Mouse (Mus musculus): ENCODE data around the gene Raver2.
"Not testable (repeated sequence)": the region's sequence is repeated elsewhere in the genome, so short reads cannot be mapped to it uniquely, and the experiment has no call there.

Gene Raver2

GRCm38 (mm10) chr4:101068786-101069153 lies at the start of gene Raver2:
TSS of gene Raver2 (plus strand) at chr4:101068983.
- DNase-seq (ENCODE audit: low spot score in 2 of 2) = peak; percentile 19 to 28

- DNase-seq (ENCODE audit: low spot score in 2 of 2) = no peak
These were observed 48.2 kb upstream of the Raver2 start, which contains the start of gene Gm10577 for GRCm38 (mm10) chr4:101020596-101020995. TSS of gene Gm10577 (minus strand) at chr4:101020696.

DNA sequence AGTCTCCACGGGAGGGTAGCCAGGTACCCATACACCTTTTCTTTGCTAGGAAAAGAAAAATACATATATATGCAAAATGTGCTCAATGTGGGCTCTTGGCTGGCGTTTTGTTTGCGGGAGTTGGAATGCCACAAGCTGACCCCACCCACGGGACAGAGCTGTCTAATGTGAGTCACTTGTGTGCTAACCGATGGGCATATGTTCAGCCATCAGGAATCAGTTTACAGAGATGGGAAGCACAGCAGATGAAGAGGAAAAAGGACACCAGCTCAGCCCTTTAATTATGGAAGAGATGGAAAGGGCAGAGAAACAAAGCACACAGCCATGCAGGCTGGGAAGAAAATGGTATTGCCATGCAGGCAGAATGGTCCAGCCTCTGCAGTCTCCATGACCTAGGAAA lies 42.2 kb upstream of the Raver2 start:
- peak in 1 of 2 experiments; percentile 36 for DNase-seq (ENCODE audit: low spot score in 2 of 2)

DNA sequence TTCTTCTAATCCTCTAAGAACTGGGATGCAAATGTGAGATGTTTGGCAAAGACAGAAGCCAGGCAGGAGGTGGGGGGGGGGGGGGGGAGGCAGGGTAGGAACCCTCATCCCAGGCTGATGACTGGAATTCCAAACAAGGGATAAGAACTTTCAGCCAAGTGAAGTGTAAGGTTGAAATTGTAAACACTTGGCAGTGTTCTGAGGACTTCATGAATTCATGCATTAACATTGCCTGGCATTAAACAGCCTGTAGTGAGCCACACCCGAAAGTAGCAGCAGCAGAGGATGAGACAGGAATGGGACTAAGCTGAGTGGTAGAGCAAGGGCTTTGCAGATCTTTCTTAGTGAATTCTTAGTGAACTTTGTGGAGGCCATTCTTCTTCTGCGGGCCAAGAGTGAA lies 41.8 kb upstream of the Raver2 start:
- DNase-seq (ENCODE audit: low spot score in 2 of 2) = peak in 1 of 2 experiments; percentile 18

GRCm38 (mm10) chr4:101027852-101028411 lies 40.9 kb upstream of the Raver2 start:
- DNase-seq (ENCODE audit: low spot score in 2 of 2) = no peak

- no peak for DNase-seq (ENCODE audit: low spot score in 2 of 2)
These were observed 35.7 kb upstream of the Raver2 start for GRCm38 (mm10) chr4:101033047-101033446.

DNA sequence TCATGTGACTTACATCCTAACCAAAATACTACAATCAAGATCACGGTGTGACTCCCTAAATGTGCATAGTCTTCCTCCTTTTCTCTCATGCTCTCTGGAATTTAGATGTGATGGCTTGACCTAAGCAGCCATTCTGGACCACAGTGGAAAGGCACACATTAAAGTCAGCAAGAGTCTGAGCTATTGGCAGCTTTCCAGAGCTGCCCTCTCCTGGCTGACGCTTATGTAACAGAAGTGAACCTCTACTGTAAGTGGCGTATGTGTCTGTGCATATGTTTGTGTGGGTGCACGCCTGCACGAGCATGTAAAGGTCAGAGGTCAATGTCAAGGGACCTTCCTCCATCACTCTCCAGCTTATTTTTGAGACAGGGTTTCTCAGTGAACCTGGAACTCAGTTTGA lies 33.7 kb upstream of the Raver2 start:
- DNase-seq (ENCODE audit: low spot score in 2 of 2) = no peak

DNA sequence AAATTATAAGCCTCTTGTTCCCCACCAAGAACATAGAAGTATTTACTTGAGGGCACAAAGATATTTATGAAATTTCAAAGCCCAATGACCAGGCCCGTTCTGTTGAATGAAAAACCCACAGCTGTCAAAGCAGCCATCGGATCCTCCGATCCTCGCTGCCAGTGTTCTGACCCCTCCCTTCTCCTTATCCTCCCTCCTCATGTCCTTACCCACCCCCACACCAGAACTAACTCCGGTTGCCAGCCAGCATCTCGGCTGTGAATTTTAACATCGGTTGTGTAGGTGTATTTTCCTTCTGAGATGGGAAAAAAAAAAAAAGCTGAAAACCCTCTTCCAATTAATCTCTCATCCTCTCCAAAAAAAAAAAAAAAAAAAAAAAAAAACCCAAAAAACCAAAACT lies 31.6 kb upstream of the Raver2 start:
- peak; percentile 40 to 66 for DNase-seq (ENCODE audit: low spot score in 2 of 2)

DNA sequence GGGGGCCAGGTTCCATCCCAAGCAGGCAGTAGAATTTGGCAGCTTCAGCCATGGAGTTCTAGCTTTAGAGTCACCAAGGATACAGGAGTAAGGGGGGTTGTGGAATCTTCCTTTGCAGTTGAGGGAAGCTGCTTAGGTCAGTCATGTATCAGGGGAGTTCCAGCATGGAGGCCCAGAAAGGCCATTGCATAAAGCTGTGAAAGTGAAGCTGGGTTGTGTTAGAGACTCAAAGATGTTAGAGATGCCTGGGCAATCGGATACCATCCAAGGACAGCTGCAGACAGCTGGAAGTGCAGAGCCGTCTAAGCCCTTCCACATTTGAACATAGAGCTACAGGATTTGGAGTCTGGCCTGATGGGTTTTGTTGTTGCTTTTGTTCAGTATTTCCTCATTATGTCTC lies 25.1 kb upstream of the Raver2 start:
- no peak for DNase-seq (ENCODE audit: low spot score in 2 of 2)

GRCm38 (mm10) chr4:101044149-101044548 lies 24.6 kb upstream of the Raver2 start:
- DNase-seq (ENCODE audit: low spot score in 2 of 2) = no peak

GRCm38 (mm10) chr4:101046576-101046975 lies 22.2 kb upstream of the Raver2 start:
- no peak for DNase-seq (ENCODE audit: low spot score in 2 of 2)

DNA sequence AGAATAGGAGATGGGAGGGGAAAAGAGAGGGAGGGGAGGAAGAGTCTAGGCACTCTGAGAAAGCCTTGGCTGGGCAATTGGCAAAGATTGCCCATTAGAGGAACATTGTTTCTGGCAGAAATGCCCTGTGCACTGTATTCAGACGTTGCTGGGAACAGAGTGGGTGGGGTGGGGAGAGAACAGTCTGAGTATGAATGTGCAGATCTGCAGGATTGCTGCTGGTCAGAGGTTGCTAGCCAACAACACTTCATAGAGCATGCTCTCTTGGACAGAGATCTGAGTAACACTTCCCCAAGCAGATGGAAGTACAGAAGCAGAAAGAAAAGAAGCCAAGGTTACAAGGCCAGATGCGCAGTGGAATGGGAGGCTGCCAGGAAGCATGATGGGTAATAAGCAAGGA lies 6.6 kb upstream of the Raver2 start:
- no peak for DNase-seq (ENCODE audit: low spot score in 2 of 2)

GRCm38 (mm10) chr4:101066401-101066800 lies 2.4 kb upstream of the Raver2 start:
- no peak for DNase-seq (ENCODE audit: low spot score in 2 of 2)

DNA sequence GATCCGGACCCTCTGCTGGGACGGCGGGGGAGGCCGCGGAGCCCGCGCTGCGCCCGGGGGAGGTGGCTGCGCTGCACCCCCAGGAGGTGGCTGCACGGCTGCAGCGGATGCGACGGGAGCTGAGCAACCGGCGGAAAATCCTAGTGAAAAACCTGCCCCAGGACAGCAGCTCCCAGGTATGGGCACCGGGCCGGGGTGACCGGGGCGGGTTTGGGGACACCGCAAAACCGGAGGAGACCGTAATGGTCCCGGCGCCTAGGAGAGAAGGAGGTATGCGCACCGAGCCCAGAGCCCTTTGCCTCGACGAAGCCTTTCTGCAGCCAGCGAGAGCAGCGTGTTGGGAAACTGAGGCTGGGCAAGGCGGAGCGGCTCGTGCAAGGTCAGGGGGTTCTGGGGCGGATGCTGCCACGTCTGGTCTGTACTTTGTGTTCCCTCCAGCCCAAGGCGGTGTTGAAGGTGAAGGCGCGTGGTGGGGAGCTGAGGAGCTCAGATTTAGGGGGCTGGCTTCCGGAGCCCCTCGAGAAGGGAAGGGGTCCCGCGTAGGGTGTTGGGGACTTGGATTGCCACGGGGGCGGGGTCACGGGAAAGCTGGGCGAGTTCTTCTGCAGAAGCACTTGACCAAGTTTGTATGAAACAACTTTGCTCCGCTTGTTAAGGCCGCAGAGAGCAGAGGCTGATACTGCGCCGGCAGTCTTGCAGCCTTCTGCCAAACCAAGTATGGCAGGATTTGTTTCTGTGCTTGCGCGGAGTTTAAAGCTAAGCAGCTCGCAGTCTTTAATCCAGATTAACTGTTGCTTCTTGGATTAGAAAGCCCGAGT lies 580 bp downstream of the Raver2 start:
- peak in 1 of 2 experiments; percentile 8 for DNase-seq (ENCODE audit: low spot score in 2 of 2)

DNA sequence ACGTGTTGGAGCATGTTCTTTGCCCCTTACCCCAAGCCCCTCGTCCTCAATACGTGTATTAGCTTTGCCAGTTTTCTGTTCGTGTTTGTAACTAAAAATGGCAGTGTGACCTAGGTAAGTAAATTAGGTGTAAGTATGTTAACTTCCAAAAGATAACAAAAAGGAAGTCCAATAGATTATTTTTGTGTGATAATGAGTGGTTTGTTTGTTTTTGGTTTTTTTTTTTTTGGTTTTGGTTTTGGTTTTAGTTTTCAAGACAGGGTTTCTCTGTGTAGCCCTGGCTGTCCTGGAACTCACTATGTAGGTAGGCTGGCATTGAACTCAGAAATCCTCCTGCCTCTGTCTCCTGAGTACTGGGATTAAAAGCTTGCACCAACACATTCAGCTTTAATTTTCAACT lies 2.8 kb downstream of the Raver2 start:
- DNase-seq (ENCODE audit: low spot score in 2 of 2) = no peak

GRCm38 (mm10) chr4:101076425-101076824 lies 7.6 kb downstream of the Raver2 start:
- no peak for DNase-seq (ENCODE audit: low spot score in 2 of 2)

DNA sequence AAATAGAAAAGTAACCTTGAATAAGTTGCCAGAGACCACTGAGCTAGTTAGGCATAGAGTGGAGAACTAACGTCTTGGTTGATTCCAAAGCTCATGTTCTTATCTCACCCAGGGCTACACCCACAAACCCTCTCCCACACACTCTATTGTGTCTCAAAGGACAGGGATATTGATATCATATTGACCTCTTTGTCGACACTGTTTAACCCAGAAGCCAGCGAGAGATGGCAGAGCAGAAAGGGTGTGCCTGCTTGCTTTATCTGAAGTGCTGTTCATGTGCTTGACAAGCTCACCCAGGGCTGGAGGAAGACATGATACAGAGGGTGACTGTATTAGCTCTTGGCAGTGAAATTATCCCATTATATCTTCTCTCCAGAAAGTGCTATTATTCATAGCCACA lies 11.2 kb downstream of the Raver2 start:
- DNase-seq (ENCODE audit: low spot score in 2 of 2) = no peak

- no peak for DNase-seq (ENCODE audit: low spot score in 2 of 2)
These were observed 13.5 kb downstream of the Raver2 start for GRCm38 (mm10) chr4:101082176-101082888.

DNA sequence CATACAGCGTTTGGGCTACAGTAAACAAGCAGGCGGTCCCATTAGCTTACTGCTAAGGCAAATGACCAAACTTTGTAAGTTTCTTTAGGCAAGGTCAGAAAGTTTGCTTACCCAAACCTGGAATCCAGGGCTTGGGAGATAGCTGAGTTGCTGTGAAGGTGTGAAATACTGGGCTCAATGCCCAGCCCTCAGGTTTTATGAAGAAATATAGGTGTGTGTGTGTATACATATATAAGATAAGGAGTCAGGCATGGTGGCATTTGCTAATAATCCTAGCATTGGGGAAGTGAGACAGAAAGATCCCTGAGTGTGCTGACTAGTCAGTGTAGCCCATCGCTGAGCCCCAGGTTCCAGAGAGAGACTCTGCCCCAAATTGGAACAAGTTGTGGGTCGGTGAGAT lies 16.1 kb downstream of the Raver2 start:
- DNase-seq (ENCODE audit: low spot score in 2 of 2) = no peak

GRCm38 (mm10) chr4:101086040-101086439 lies 17.3 kb downstream of the Raver2 start:
- DNase-seq (ENCODE audit: low spot score in 2 of 2) = no peak

DNA sequence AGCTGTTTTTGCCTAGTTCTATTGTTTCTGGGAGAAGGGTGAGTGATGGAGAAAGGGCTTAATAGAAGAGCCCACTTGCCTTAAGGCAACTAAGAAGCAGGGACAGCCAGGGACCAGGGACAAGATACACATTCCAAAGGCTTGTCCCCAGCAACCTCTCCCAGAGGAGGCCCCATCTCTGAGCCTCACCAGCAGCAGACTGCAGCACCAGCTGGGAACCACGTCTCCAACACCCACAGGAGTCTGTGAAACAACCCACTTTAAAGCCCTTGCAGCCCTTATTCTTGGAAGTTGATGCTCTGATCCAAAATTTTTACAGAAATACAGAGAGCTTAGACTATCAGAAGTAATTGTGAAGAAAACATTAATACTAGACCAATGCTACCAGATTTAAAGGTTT lies 18.9 kb downstream of the Raver2 start:
- peak; percentile 34 to 48 for DNase-seq (ENCODE audit: low spot score in 2 of 2)

GRCm38 (mm10) chr4:101090630-101091029 lies 21.8 kb downstream of the Raver2 start:
- DNase-seq (ENCODE audit: low spot score in 2 of 2) = not testable (repeated sequence)

- no peak for DNase-seq (ENCODE audit: low spot score in 2 of 2)
These were observed 24.5 kb downstream of the Raver2 start for GRCm38 (mm10) chr4:101093292-101093691.
